Mouse (Mus musculus): Measurements from ENCODE around the gene Lgr5. TPM values are rescaled to one million over a fixed set of nuclear protein-coding genes. Genes with fewer than 3 reads are reported as not detected.
A peak's percentile ranks its signal among the peaks of the same experiment; 100 is the strongest.

The Lgr5 gene
- total RNA-seq (2021): 20.1 and 35.7 TPM in 2 replicates
- long read RNA-seq, partial matches to known transcripts: 2 of 4 reads
- long read RNA-seq, other reads (novel, unspliced or antisense): 2 of 4 reads

GRCm38 (mm10) chr10:115587301-115587969 lies at the start of gene Lgr5:
TSS of gene Lgr5 (minus strand) at chr10:115587780.
- DNase-seq: peak; percentile 69

GRCm38 (mm10) chr10:115626678-115627077 lies 39.1 kb upstream of the Lgr5 start:
- no peak for DNase-seq

- DNase-seq: no peak
These were observed 37.4 kb upstream of the Lgr5 start for GRCm38 (mm10) chr10:115624957-115625356.

DNA sequence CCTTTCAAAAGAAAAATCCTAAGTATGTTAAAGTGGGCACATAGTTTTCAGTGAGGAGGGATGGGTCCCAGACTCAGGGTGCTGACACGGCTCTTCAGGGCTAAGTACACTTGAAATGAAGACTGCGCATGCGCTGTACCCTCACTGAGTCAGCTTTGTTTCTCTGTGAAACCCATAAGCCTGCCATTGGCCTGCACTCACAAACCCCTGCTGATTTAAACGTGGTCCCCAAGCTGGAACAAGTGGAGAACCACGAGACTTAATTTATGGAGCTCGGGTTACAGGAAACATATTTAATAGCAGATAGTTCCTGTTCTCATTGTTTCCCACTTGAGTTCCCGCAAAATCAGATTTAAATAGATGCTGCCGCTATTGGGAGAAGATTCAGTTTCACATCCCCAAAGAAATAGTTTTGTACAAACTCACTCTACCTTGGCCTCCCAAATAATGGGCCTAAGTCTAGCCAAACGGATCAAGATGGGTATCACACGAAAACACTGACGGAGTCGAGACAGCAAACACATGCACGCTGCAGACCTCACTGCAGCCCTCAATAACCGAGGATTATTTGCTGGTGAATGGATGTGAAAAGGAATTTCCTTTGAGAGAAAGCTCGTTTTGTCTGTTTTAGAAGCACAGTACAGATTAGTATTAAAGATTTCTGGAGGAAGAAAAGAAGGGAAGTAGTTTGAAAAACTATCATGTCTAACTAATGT lies 36.5 kb upstream of the Lgr5 start:
- DNase-seq: no peak

DNA sequence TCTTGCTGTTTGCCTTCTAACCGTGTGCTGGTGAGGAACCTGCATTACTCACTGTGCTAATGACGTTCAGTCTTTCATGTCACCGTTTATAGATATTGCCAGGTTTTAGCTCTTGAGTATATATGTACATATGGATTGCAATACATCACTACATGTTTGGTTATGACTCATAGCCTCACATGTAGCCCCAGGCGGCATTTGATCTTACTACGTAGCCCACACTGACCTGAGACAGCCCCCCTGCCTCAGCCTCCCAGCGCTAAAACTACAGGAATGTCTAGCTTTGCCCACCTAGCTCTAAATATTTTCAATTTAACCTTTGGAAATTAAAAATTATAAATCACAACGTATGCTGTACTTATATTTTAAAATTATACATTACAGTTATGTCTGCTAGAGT lies 35.9 kb upstream of the Lgr5 start:
- DNase-seq: no peak

GRCm38 (mm10) chr10:115618288-115618856 lies 30.8 kb upstream of the Lgr5 start:
- no peak for DNase-seq

DNA sequence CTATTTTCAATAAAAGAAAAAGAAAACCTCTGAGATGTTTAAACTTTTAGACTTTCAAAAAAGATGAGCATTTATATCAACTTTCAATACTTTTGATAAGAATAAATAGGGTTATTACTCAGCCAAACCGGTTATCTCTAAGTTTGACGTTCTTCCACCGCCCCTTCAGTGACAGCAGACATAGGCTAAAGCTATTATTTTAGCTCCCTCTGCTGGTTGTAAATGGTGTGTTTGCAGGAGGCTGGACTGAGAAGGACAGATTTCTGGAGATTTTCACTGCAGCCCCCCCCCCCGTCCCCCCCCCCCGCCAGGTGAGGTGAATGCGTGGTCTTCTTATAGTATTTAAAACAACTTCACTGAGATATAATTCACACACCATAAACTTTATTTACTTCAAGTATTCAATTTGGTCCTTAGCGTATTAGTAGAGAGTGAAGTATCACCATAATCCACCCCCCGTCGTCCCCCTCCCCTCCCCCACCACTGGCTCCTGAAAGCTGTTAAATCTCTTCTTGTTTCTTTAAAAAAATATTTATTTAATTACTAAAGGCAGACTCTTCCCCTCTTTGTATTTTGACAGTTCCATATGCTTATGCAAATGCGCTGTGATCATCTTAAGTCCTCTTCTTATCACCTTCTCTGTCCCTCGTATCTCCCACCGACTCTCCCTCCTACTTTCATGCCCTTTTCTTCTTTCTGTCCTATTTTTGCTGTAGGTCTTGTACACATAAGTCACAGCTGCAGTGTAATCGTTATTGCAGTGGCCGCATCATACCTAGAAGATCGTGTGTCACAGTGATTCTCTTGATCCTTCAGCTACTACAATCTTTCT lies 30.1 kb upstream of the Lgr5 start:
- DNase-seq: no peak

DNA sequence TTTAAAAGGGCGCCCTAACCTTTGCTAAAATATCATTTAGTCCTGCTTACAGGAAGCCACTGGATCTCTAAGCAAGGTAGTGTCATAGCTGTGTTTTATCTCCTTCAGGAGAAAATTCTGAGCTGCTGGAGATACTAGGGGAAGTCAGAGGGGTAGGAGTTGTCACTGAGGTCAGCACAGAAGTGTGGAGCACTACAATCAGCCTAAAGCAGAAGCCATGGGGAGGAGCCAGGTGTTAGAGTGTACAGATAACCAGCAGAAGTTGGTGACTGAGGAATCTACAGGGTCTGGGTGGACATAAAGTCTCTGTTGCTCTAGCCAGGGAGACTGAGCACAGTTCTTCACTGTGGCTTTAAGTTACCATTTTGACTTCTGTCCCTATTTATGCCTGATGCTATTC lies 8.2 kb upstream of the Lgr5 start:
- no peak for DNase-seq

- no peak for DNase-seq
These were observed 6.1 kb upstream of the Lgr5 start for GRCm38 (mm10) chr10:115593651-115594050.

GRCm38 (mm10) chr10:115593221-115593620 lies 5.6 kb upstream of the Lgr5 start:
- DNase-seq: peak; percentile 11

- DNase-seq: no peak
These were observed 399 bp upstream of the Lgr5 start for GRCm38 (mm10) chr10:115587979-115588378.

- DNase-seq: peak; percentile 17
These were observed 1.0 kb downstream of the Lgr5 start for GRCm38 (mm10) chr10:115586246-115587231.

GRCm38 (mm10) chr10:115585491-115586245 lies 1.9 kb downstream of the Lgr5 start:
- DNase-seq: no peak

DNA sequence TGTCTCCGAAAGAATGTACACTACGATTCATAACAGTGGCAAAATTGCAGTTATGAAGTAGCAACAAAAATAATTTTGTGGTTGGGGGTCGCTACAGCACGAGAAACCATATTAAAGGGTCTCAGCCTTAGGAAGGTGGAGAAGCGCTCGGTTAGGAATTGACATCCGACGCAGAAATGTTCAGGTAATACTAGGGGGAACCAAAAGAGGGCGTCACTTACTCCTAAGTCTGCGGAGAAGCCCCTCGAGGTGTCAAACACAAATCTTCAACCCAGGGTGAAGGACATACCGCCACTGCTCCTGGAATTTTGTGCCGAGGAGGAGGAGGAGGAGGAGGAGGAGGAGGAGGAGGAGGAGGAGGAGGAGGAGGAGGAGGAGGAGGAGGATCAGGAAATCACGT lies 2.9 kb downstream of the Lgr5 start:
- DNase-seq: no peak

- DNase-seq: no peak
These were observed 4.5 kb downstream of the Lgr5 start for GRCm38 (mm10) chr10:115583071-115583470.

GRCm38 (mm10) chr10:115581971-115582370 lies 5.6 kb downstream of the Lgr5 start:
- no peak for DNase-seq

DNA sequence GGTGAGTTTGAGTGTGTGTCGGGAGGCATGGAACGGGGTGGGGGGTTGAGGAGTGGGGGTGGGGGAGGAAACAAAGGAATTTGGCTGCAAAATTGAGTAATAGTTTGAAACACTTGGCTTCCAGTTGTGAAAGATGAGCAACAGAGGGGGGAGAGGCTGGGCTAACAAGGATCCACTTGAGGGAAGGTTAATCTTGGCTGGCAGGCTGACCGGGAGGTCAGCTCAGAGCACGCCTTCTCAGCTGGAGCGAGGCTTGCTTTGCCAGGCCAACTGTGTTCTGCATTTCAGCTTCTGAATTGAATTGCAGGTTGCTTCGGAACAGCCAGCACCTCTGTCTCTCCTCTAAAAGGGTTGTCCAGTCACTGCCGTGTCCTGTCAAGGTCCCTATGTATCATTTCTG lies 8.1 kb downstream of the Lgr5 start:
- no peak for DNase-seq

DNA sequence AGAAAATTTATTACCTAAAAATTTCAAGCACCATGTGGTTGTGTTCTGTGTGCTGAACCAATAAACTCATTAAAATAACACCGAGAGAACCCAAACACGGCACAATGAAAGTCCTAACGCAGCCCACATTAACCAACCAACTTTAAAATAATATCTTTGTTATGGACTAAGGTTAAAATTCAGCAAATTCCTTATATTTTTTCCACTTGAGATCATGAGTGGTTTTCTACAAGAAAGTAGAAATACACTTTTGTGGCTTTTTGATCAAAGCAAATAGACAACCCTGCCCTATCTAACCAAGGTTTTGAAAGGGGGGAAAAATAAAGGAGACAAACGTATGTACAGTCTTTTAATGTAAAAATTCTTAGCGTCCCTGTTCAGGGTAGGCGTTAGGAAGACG lies 8.5 kb downstream of the Lgr5 start:
- no peak for DNase-seq

GRCm38 (mm10) chr10:115571734-115572440 lies 15.7 kb downstream of the Lgr5 start:
- DNase-seq: no peak

GRCm38 (mm10) chr10:115571317-115571716 lies 16.3 kb downstream of the Lgr5 start:
- no peak for DNase-seq

Data from adrenal gland, postnatal 25 days (tissue).